10 mouse cellular contexts compared by ENCODE assay signal in the genomic region with DNA sequence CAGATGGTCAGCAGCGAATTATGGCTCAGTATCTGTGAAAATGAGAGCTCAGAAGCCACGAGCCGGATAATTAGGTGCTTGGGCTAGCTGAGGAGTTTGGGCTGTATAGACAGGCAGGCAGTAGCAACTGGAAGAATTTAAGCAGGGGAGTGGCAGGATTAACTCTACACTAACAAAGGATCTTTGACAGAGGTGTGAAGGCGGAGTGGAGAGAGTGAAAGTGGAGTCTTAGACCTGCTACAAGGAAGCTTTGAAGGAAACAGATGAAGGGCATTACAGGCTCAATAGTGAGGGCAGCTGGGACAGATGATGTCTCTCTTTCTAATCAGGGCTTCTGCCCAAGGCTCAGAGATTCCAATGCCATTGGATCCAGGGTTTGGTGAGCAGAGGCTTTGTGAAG. TPM values are rescaled to one million over a fixed set of nuclear protein-coding genes. Genes with fewer than 3 reads are reported as not detected.
DNase-seq lines count a peak whose midpoint lies in the region; ATAC-seq and TF ChIP-seq lines count a peak whose summit lies in the region.
"Had no signal": no experiment of that assay in that cellular context is flagged by ENCODE, and none has a peak within 500 bp of the region (broad histone marks: within the 10 kb centered on the region; RNA-seq: fewer than 3 reads in every experiment).

No protein-coding gene starts in this region.

- TF ChIP-seq EP300 in heart, adult 2 months (IDR thresholded peaks at IDR 0.05; ENCODE audit: insufficient read depth, low read depth, low read length) = no peak

- no peak for TF ChIP-seq POLR2A in heart, adult 2 months (IDR thresholded peaks at IDR 0.05; ENCODE audit: insufficient read depth, low read depth, low read length)

- H3K4me3 ChIP-seq in heart, embryonic 14.5 days (ENCODE audit: control insufficient read depth in 1 of 2, insufficient read depth in 1 of 2, low read depth in 1 of 2, low read length in 2 of 2) = no peak overlapping the region
- H3K4me3 ChIP-seq in heart, adult 2 months = no peak overlapping the region
- no peak overlapping the region for H3K4me3 ChIP-seq in neural tube, embryonic 12.5 days
- no peak overlapping the region for H3K4me3 ChIP-seq in limb, embryonic 11.5 days (ENCODE audit: low read depth, low read length)
- no peak overlapping the region for H3K4me3 ChIP-seq in stomach, embryonic 16.5 days (replicated peaks; ENCODE audit: low read length)

- H3K4me2 ChIP-seq in heart, embryonic 14.5 days (ENCODE audit: low read length) = peak overlapping the region; percentile 87
- peak overlapping the region; percentile 87; the same call in 1 of the 2 replicates for H3K4me2 ChIP-seq in neural tube, embryonic 12.5 days (replicated peaks)
- peak overlapping the region; percentile 76; the same call in 1 of the 2 replicates for H3K4me2 ChIP-seq in limb, embryonic 11.5 days (ENCODE audit: low read depth, severe bottlenecking)
- peak overlapping the region; percentile 84 for H3K4me2 ChIP-seq in stomach, embryonic 16.5 days (ENCODE audit: low read depth, low read length)

- peaks cover 5% of the 10 kb centered on the region for H3K79me2 ChIP-seq in heart, adult 2 months (replicated peaks; ENCODE audit: control insufficient read depth, insufficient read depth, low read length)

- no peak for TF ChIP-seq CTCF in heart, adult 2 months (IDR thresholded peaks at IDR 0.05)

- H3K36me3 ChIP-seq in heart, embryonic 14.5 days (ENCODE audit: control insufficient read depth, insufficient read depth, low read length) = 0 out of 2 replicates have a peak, but pooled peaks cover 8% of the 10 kb centered on the region
- peaks cover 20% of the 10 kb centered on the region for H3K36me3 ChIP-seq in heart, adult 2 months (ENCODE audit: control insufficient read depth, insufficient read depth, low read length)
- no peaks in the 10 kb centered on the region for H3K36me3 ChIP-seq in neural tube, embryonic 12.5 days
- H3K36me3 ChIP-seq in limb, embryonic 11.5 days (ENCODE audit: control insufficient read depth, insufficient read depth, low read length) = no peaks in the 10 kb centered on the region
- no peaks in the 10 kb centered on the region for H3K36me3 ChIP-seq in stomach, embryonic 16.5 days (ENCODE audit: control insufficient read depth, insufficient read depth, low read length)

- no peak for DNase-seq in heart, adult 2 months
- DNase-seq in neural tube, embryonic 10.5 days (ENCODE audit: extremely low spot score, low spot score) = no peak
- DNase-seq in limb, embryonic 11.5 days (ENCODE audit: low spot score) = no peak
- DNase-seq in embryo, embryonic 10.5 days (ENCODE audit: low spot score) = no peak
- DNase-seq in frontal cortex, postnatal 10 days (ENCODE audit: low spot score in 2 of 2) = no peak
- DNase-seq: kidney, adult 9 months; left cerebral cortex, postnatal 4 days had no signal

- peaks cover 15 to 37% of the 10 kb centered on the region in 2 experiments for H3K4me1 ChIP-seq in heart, embryonic 14.5 days (ENCODE audit: control insufficient read depth in 2 of 2, insufficient read depth in 2 of 2, low read length in 2 of 2)
- peaks cover 15% of the 10 kb centered on the region for H3K4me1 ChIP-seq in heart, adult 2 months (ENCODE audit: control insufficient read depth, insufficient read depth, low read length)
- H3K4me1 ChIP-seq in neural tube, embryonic 12.5 days = peaks cover 30% of the 10 kb centered on the region
- H3K4me1 ChIP-seq in limb, embryonic 11.5 days (ENCODE audit: control insufficient read depth, insufficient read depth, low read length) = peaks cover 12% of the 10 kb centered on the region
- peaks cover 28% of the 10 kb centered on the region for H3K4me1 ChIP-seq in stomach, embryonic 16.5 days (ENCODE audit: control insufficient read depth, insufficient read depth, low read length)

- H3K9ac ChIP-seq in heart, embryonic 14.5 days (ENCODE audit: low read length) = 0 out of 2 replicates have a peak overlapping the region, but pooled peaks have one; percentile 99
- no peak overlapping the region for H3K9ac ChIP-seq in heart, adult 2 months (ENCODE audit: low read depth, low read length)
- H3K9ac ChIP-seq in neural tube, embryonic 12.5 days = no peak overlapping the region
- no peak overlapping the region for H3K9ac ChIP-seq in limb, embryonic 11.5 days (ENCODE audit: low read length)
- H3K9ac ChIP-seq in stomach, embryonic 16.5 days (ENCODE audit: low read length) = no peak overlapping the region

- no peaks in the 10 kb centered on the region for H3K27me3 ChIP-seq in heart, embryonic 14.5 days (ENCODE audit: control insufficient read depth, insufficient read depth, low read length)
- no peaks in the 10 kb centered on the region for H3K27me3 ChIP-seq in heart, adult 2 months (ENCODE audit: control insufficient read depth, insufficient read depth, low read length)
- no peaks in the 10 kb centered on the region for H3K27me3 ChIP-seq in neural tube, embryonic 12.5 days (replicated peaks)
- no peaks in the 10 kb centered on the region for H3K27me3 ChIP-seq in limb, embryonic 11.5 days (ENCODE audit: control insufficient read depth, insufficient read depth, low read length)
- no peaks in the 10 kb centered on the region for H3K27me3 ChIP-seq in stomach, embryonic 16.5 days (ENCODE audit: control insufficient read depth, insufficient read depth, low read length)

- ATAC-seq in heart, embryonic 14.5 days (ENCODE audit: insufficient number of reproducible peaks, insufficient read depth, low FRiP score, low read depth) = no peak
- no peak for ATAC-seq in neural tube, embryonic 12.5 days (ENCODE audit: low FRiP score, low read depth)
- ATAC-seq in limb, embryonic 11.5 days (ENCODE audit: insufficient number of reproducible peaks, low FRiP score, low TSS enrichment, low read depth) = no peak
- ATAC-seq in stomach, embryonic 16.5 days (ENCODE audit: insufficient read depth, low FRiP score) = no peak

- WGBS in heart, embryonic 14.5 days = 63% methylated on average over 4 of the region's 4 CpGs
- WGBS in heart, adult 2 months = 88% methylated on average over 4 of the region's 4 CpGs
- WGBS in neural tube, embryonic 12.5 days = 65% methylated on average over 4 of the region's 4 CpGs
- WGBS in limb, embryonic 11.5 days = 44% methylated on average over 4 of the region's 4 CpGs
- WGBS in stomach, embryonic 16.5 days = 54% methylated on average over 4 of the region's 4 CpGs

- intact Hi-C loops in heart, adult 2 months (cut with DNase I) = no loop called here

- H3K27ac ChIP-seq in heart, embryonic 14.5 days (replicated peaks in 1 of 2; ENCODE audit: control insufficient read depth in 1 of 2, insufficient read depth in 1 of 2, low read depth in 2 of 2, low read length in 2 of 2) = no peak overlapping the region
- no peak overlapping the region; the same call in 1 of the 2 replicates for H3K27ac ChIP-seq in heart, adult 2 months
- no peak overlapping the region for H3K27ac ChIP-seq in neural tube, embryonic 12.5 days
- H3K27ac ChIP-seq in limb, embryonic 11.5 days (replicated peaks; ENCODE audit: low read depth, low read length) = no peak overlapping the region
- peak overlapping the region; percentile 87; the same call in 1 of the 2 replicates for H3K27ac ChIP-seq in stomach, embryonic 16.5 days (ENCODE audit: low read length)

- no peaks in the 10 kb centered on the region for H3K9me3 ChIP-seq in heart, embryonic 14.5 days (ENCODE audit: control insufficient read depth, low read length)
- H3K9me3 ChIP-seq in neural tube, embryonic 12.5 days = no peaks in the 10 kb centered on the region
- H3K9me3 ChIP-seq in limb, embryonic 11.5 days (ENCODE audit: control insufficient read depth, low read length) = no peaks in the 10 kb centered on the region
- no peaks in the 10 kb centered on the region for H3K9me3 ChIP-seq in stomach, embryonic 16.5 days (replicated peaks; ENCODE audit: control insufficient read depth, low read length)

RNA-seq across cellular contexts. Expression of a gene that starts 1.1 kb away (rescaled TPM):
- 1.9 and 2.9 TPM in 2 replicates for polyA plus RNA-seq in heart, embryonic 14.5 days (2014; fragmentation: Nextera tagmentation; extraction: Ambion mirVana)
- total RNA-seq in heart, adult 2 months (2021) = 1 to 10 TPM; 1.2 to 1.5 TPM
- 1.1 and 1.7 TPM in 2 replicates for polyA plus RNA-seq in heart, adult 2 months (2012; rRNA removed)
- 4.2 and 5.6 TPM in 2 replicates for polyA plus RNA-seq in neural tube, embryonic 12.5 days (2016; fragmentation: Nextera tagmentation; extraction: Ambion mirVana)
- polyA plus RNA-seq in limb, embryonic 11.5 days (2014; fragmentation: Nextera tagmentation; extraction: Ambion mirVana) = 2.6 and 3.3 TPM in 2 replicates
- polyA plus RNA-seq in stomach, embryonic 16.5 days (2015; fragmentation: Nextera tagmentation; extraction: Ambion mirVana) = 2.9 and 3.0 TPM in 2 replicates

RNA-seq across cellular contexts. Expression of a gene that starts 1.2 kb away (rescaled TPM):
- 197 and 203 TPM in 2 replicates for polyA plus RNA-seq in heart, embryonic 14.5 days (2014; fragmentation: Nextera tagmentation; extraction: Ambion mirVana)
- 100 to 1,000 TPM; 668 to 715 TPM for total RNA-seq in heart, adult 2 months (2021)
- polyA plus RNA-seq in heart, adult 2 months (2012; rRNA removed) = 423 and 709 TPM in 2 replicates
- polyA plus RNA-seq in neural tube, embryonic 12.5 days (2016; fragmentation: Nextera tagmentation; extraction: Ambion mirVana) = 114 and 116 TPM in 2 replicates
- 108 and 109 TPM in 2 replicates for polyA plus RNA-seq in limb, embryonic 11.5 days (2014; fragmentation: Nextera tagmentation; extraction: Ambion mirVana)
- 113 TPM in 2 replicates for polyA plus RNA-seq in stomach, embryonic 16.5 days (2015; fragmentation: Nextera tagmentation; extraction: Ambion mirVana)

RNA-seq across cellular contexts. Expression of a gene that starts 41.6 kb away (rescaled TPM):
- polyA plus RNA-seq in heart, embryonic 14.5 days (2014; fragmentation: Nextera tagmentation; extraction: Ambion mirVana) = 0.77 and 1.1 TPM in 2 replicates
- total RNA-seq in heart, adult 2 months (2021) = 1 to 10 TPM; 2.3 to 2.4 TPM
- polyA plus RNA-seq in heart, adult 2 months (2012; rRNA removed) = 3.4 and 5.1 TPM in 2 replicates
- 13.3 and 14.6 TPM in 2 replicates for polyA plus RNA-seq in neural tube, embryonic 12.5 days (2016; fragmentation: Nextera tagmentation; extraction: Ambion mirVana)
- polyA plus RNA-seq in limb, embryonic 11.5 days (2014; fragmentation: Nextera tagmentation; extraction: Ambion mirVana) = 0.51 and 0.61 TPM in 2 replicates
- polyA plus RNA-seq in stomach, embryonic 16.5 days (2015; fragmentation: Nextera tagmentation; extraction: Ambion mirVana) = 1.3 and 1.8 TPM in 2 replicates
